Mouse (Mus musculus) forebrain, embryonic 14.5 days (tissue): ENCODE measurements at regions not wholly inside any gene's neighbourhood (a gene's known extent, or its start where the extent isn't known, plus 50 kb on each side); places are given as distances from the start of the nearest gene placed in this dataset.
A peak's percentile ranks its signal among the peaks of the same experiment; 100 is the strongest.

Experiments
- ATAC-seq: fragments of 200-750 bp; cut with Nextera tagmentation; 2 replicates; pipeline ENCODE4 v1.8.0; 2017; ENCODE audit warnings: mild to moderate bottlenecking, moderate library complexity
- DNase-seq: peaks from one replicate; pipeline ENCODE4 v3.0.0-alpha.2; 2015; ENCODE audit warnings: low spot score
- H3K27ac ChIP-seq: fragments of 300-500 bp; sonication (generic); 2 replicates; pipeline ENCODE4 v1.5.1; 2014; ENCODE audit warnings: low read depth, mild to moderate bottlenecking, control low read depth, low read length, moderate library complexity
- H3K27me3 ChIP-seq: fragments of 300-500 bp; sonication (generic); replicated peaks from 2 replicates; pipeline ENCODE4 v1.6.1; 2014; ENCODE audit warnings: low read length, control low read depth, mixed read lengths; ENCODE audit not compliant: control insufficient read depth, insufficient read depth
- H3K36me3 ChIP-seq: fragments of 300-500 bp; sonication (generic); 2 replicates; pipeline ENCODE4 v1.6.1; 2014; ENCODE audit warnings: low read length, control low read depth; ENCODE audit not compliant: control insufficient read depth, insufficient read depth
- H3K4me1 ChIP-seq: fragments of 300-500 bp; sonication (generic); 2 replicates; pipeline ENCODE4 v1.6.1; 2014; ENCODE audit warnings: antibody characterized with exemption, low read length, control low read depth; ENCODE audit not compliant: control insufficient read depth, insufficient read depth
- H3K4me2 ChIP-seq: fragments of 300-500 bp; sonication (generic); 2 replicates; pipeline ENCODE4 v1.6.1; 2014; ENCODE audit warnings: mild to moderate bottlenecking, control low read depth, low read length
- H3K4me3 ChIP-seq: fragments of 300-500 bp; sonication (generic); 2 replicates; pipeline ENCODE4 v1.5.1; 2014; ENCODE audit warnings: low read depth, low read length, control low read depth
- H3K9ac ChIP-seq: fragments of 300-500 bp; sonication (generic); 2 replicates; pipeline ENCODE4 v1.6.1; 2014; ENCODE audit warnings: mild to moderate bottlenecking, low read length, control low read depth, moderate library complexity
- H3K9me3 ChIP-seq: fragments of 300-500 bp; sonication (generic); replicated peaks from 2 replicates; pipeline ENCODE4 v1.6.1; 2016; ENCODE audit warnings: low read length, control low read depth, mixed read lengths; ENCODE audit not compliant: control insufficient read depth
- WGBS: fragments of 180-500 bp; shearing (Covaris S2); extraction: QIAGEN DNeasy Blood & Tissue Kit; methylation state at CpG from one replicate; pipeline ENCODE4 v1.1.7; 2014; 5-methylcytosine and 5-hydroxymethylcytosine counted together

DNA sequence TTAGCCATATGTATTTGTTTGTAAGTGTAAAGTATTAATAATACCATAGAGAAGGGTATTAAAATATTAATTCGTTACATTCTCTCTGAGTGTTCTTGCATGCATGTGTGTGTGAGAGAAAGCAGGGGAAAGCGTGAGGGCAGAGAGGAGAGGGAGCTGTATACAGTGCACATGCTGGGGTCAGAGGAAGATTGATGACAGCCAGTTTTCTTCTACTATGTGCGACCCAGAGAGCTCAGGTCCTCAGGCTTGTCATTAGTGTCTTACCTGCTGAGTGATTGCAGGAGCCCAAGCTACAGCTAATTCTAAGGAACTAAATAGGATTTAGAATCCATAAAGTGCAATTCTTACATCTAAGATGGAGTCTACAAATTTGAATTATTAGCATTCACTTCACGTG is 1038.1 kb upstream of the Ndn start:
- DNase-seq (no peak), ATAC-seq (no peak)

DNA sequence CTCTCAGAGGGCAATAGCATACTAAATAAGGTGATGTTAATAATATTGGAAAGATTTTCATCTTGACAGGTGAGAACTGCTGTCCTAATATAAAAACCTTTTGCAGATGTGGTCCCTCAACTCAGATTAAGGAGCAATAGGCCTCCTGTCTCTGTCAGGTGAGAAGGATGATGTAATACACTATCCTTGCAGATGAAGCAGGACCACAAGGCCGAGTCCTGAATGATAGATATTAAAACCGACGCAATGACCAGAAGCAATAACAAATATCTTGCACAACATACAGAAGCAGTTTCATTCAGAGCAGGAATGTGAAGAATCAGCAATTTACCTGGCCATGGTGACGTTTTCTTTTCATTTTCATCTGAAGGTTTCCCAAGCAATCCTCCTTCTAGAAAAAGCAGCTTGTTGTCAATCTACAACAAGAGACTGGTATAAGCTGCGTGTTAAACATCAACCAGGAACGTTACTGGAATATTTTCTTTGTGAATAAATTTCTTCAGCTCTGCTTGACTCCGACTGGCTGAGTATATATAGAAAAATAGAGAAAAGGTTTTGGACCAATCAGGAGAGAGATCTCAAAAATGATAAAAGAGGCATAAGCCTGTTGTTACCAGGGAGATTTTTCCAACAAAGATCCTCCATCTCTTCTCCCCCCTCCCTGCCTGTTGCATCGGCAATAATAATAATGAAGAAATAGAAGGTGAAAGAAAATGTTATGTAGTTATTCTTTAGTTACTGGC is 1035.0 kb upstream of the Ndn start:
- no peaks in the 10 kb centered on the region for H3K4me1 ChIP-seq
- ATAC-seq = no peak
- H3K4me2 ChIP-seq = no peak overlapping the region
- no peak overlapping the region for H3K9ac ChIP-seq
- no peaks in the 10 kb centered on the region for H3K9me3 ChIP-seq
- 77% methylated on average over 8 of the region's 8 CpGs for WGBS
- no peak overlapping the region for H3K4me3 ChIP-seq
- DNase-seq = peak; percentile 19
- no peak overlapping the region for H3K27ac ChIP-seq
- H3K27me3 ChIP-seq = no peaks in the 10 kb centered on the region
- no peaks in the 10 kb centered on the region for H3K36me3 ChIP-seq

More for the DNA sequence above, 1038.1 kb upstream of the Ndn start:
- no peak overlapping the region for H3K4me3 ChIP-seq
- H3K9ac ChIP-seq = no peak overlapping the region
- no peaks in the 10 kb centered on the region for H3K9me3 ChIP-seq
- no peaks in the 10 kb centered on the region for H3K36me3 ChIP-seq
- WGBS = 80% methylated on average over 4 of the region's 4 CpGs
- H3K4me1 ChIP-seq = no peaks in the 10 kb centered on the region
- no peak overlapping the region for H3K27ac ChIP-seq
- no peaks in the 10 kb centered on the region for H3K27me3 ChIP-seq
- H3K4me2 ChIP-seq = no peak overlapping the region
